Comparison of ENCODE assay signal across 22 mouse cellular contexts in the genomic region with DNA sequence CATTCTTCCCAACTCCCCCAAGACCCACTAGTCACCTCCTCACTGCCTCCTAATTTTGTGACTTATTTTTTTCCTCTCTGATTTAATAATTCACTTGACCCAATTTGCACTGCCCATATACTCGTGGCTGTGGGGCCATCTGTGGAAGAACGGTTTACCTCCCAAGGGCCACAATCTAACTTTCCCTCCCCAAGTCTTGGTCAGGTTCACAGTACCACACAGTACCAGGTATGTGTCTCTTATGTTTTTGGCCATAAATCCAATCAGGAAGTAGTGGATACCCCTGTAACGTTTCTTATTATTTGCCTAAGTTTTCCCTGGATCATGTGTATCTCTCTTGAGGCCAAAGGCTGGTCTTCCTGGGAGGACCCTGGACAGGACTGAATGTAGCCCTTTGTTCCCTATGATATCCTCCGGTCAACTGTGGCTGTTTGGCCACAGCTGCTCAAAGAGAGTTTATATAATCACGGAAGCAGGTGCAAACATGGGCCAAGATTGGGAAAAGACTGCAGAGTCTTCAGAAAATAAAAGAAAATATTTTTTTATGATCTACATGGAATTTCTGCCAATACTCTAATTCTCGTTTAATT. TPM values are rescaled to one million over a fixed set of nuclear protein-coding genes. Genes with fewer than 3 reads are reported as not detected.
DNase-seq lines count a peak whose midpoint lies in the region; ATAC-seq lines count a peak whose summit lies in the region.
"Had no signal": no experiment of that assay in that cellular context is flagged by ENCODE, and none has a peak within 500 bp of the region (broad histone marks: within the 10 kb centered on the region; RNA-seq: fewer than 3 reads in every experiment).

No protein-coding gene starts in this region.

- no peak for ATAC-seq in liver, embryonic 15.5 days (ENCODE audit: insufficient read depth)
- ATAC-seq in liver, embryonic 12.5 days, result no peak
- no peak for ATAC-seq in monocyte, adult 5-6 weeks (replicated peaks; ENCODE audit: insufficient number of reproducible peaks, low FRiP score, low TSS enrichment, poor library complexity, severe bottlenecking)
- ATAC-seq: CD4-positive, CD25-positive, alpha-beta regulatory T cell, adult 4 months; forebrain, embryonic 14.5 days had no signal

- no peaks in the 10 kb centered on the region for H3K36me3 ChIP-seq in liver, embryonic 15.5 days (replicated peaks)
- H3K36me3 ChIP-seq in liver, embryonic 12.5 days, result no peaks in the 10 kb centered on the region
- H3K36me3 ChIP-seq: embryonic facial prominence, embryonic 10.5 days; G1E; heart, embryonic 10.5 days; hindbrain, embryonic 12.5 days had no signal

- peaks cover 7% of the 10 kb centered on the region; the same call in 1 of the 2 replicates for H3K27me3 ChIP-seq in liver, embryonic 15.5 days
- 0 out of 2 replicates have a peak, but pooled peaks cover 6% of the 10 kb centered on the region for H3K27me3 ChIP-seq in liver, embryonic 12.5 days (replicated peaks)
- H3K27me3 ChIP-seq: hindbrain, embryonic 12.5 days had no signal

- H3K9ac ChIP-seq in liver, embryonic 15.5 days, result no peak overlapping the region
- no peak overlapping the region for H3K9ac ChIP-seq in liver, embryonic 12.5 days
- H3K9ac ChIP-seq: hindbrain, embryonic 12.5 days had no signal

- peak overlapping the region; percentile 38 for H3K27ac ChIP-seq in liver, embryonic 15.5 days (replicated peaks)
- no peak overlapping the region for H3K27ac ChIP-seq in liver, embryonic 12.5 days
- H3K27ac ChIP-seq: embryonic facial prominence, embryonic 10.5 days; gastrocnemius, adult 2 months; heart, embryonic 10.5 days; hindbrain, embryonic 12.5 days had no signal

- DNase-seq in heart, adult 11 months, result peak; percentile 80
- DNase-seq in heart, adult 9 months (ENCODE audit: low spot score in 2 of 2), result no peak
- DNase-seq in kidney, postnatal 36 days, result peak; percentile 36 to 54
- DNase-seq in kidney, postnatal 14 days, result no peak
- DNase-seq: adrenal gland, adult 8-10 months; adrenal gland, postnatal 36 days; B cell, adult 2 months; cerebellum, adult 2 months; cerebellum, postnatal 10 days; gastrocnemius, adult 2 months; gastrocnemius, postnatal 25 days; heart, postnatal 10 days; heart, postnatal 4 days had no signal

- 54% methylated on average over 6 of the region's 6 CpGs for WGBS in liver, embryonic 15.5 days (ENCODE audit: insufficient replicate concordance)
- WGBS in liver, embryonic 12.5 days (ENCODE audit: insufficient replicate concordance), result 61% methylated on average over 6 of the region's 6 CpGs

- no peak overlapping the region for H3K4me3 ChIP-seq in liver, embryonic 15.5 days (replicated peaks)
- no peak overlapping the region for H3K4me3 ChIP-seq in liver, embryonic 12.5 days
- H3K4me3 ChIP-seq: embryonic facial prominence, embryonic 10.5 days; gastrocnemius, adult 2 months; heart, embryonic 10.5 days; hindbrain, embryonic 12.5 days had no signal

- no peaks in the 10 kb centered on the region for H3K9me3 ChIP-seq in liver, embryonic 15.5 days (replicated peaks)
- H3K9me3 ChIP-seq in liver, embryonic 12.5 days (replicated peaks), result no peaks in the 10 kb centered on the region
- H3K9me3 ChIP-seq: embryonic facial prominence, embryonic 10.5 days; G1E; heart, embryonic 10.5 days; hindbrain, embryonic 12.5 days had no signal

- 0 out of 2 replicates have a peak overlapping the region, but pooled peaks have one; percentile 6 for H3K4me2 ChIP-seq in liver, embryonic 15.5 days
- no peak overlapping the region for H3K4me2 ChIP-seq in liver, embryonic 12.5 days
- H3K4me2 ChIP-seq: hindbrain, embryonic 12.5 days had no signal

- peaks cover 15% of the 10 kb centered on the region for H3K4me1 ChIP-seq in liver, embryonic 15.5 days (replicated peaks)
- H3K4me1 ChIP-seq in liver, embryonic 12.5 days, result peaks cover 14% of the 10 kb centered on the region
- H3K4me1 ChIP-seq: embryonic facial prominence, embryonic 10.5 days; heart, embryonic 10.5 days; hindbrain, embryonic 12.5 days had no signal

RNA-seq across cellular contexts. Expression of gene Grsf1, which starts 15.6 kb away (rescaled TPM):
- polyA plus RNA-seq in liver, embryonic 15.5 days (2015; fragmentation: Nextera tagmentation; extraction: Ambion mirVana), result 25.6 and 26.7 TPM in 2 replicates
- 47.0 and 48.6 TPM in 2 replicates for polyA plus RNA-seq in liver, embryonic 12.5 days (2016; fragmentation: Nextera tagmentation; extraction: Ambion mirVana)
- 64.2 to 83.6 TPM (median 72.0 TPM) in 3 replicates for total RNA-seq in monocyte, adult 5-6 weeks (2017)

RNA-seq across cellular contexts. Expression of gene Mob1b, which starts 29.1 kb away (rescaled TPM):
- 9.1 and 9.4 TPM in 2 replicates for polyA plus RNA-seq in liver, embryonic 15.5 days (2015; fragmentation: Nextera tagmentation; extraction: Ambion mirVana)
- 13.3 and 13.5 TPM in 2 replicates for polyA plus RNA-seq in liver, embryonic 12.5 days (2016; fragmentation: Nextera tagmentation; extraction: Ambion mirVana)
- 12.2 to 18.6 TPM (median 16.3 TPM) in 3 replicates for total RNA-seq in monocyte, adult 5-6 weeks (2017)

Comparison
In these comparisons a context has a peak if more than half of its experiments do, and no peak if none do; other contexts are left out.
1. DNase-seq: peak in heart, adult 11 months (single experiment) and kidney, postnatal 36 days (2 of 2); none in heart, adult 9 months (0 of 2) and kidney, postnatal 14 days (single experiment).